Mouse (Mus musculus): ENCODE measurements around the gene Ankrd55. TPM values are rescaled to one million over a fixed set of nuclear protein-coding genes. Genes with fewer than 3 reads are reported as not detected.

The Ankrd55 gene
- polyA plus RNA-seq, 1 experiment from 2014 or later, result 0.36 TPM

- Histone ChIP-seq H3K36me3 (no peaks in the 10 kb centered on the region), H3K4me2 (no peak overlapping the region), H3K4me1 (replicated peaks) (peaks cover 18% of the 10 kb centered on the region), H3K9me3 (replicated peaks) (no peaks in the 10 kb centered on the region; the same call in 1 of the 2 replicates), H3K9ac (no peak overlapping the region), H3K27me3 (replicated peaks) (no peaks in the 10 kb centered on the region), H3K4me3 (no peak overlapping the region), H3K27ac (ENCODE audit: poor library complexity, severe bottlenecking) (no peak overlapping the region)
- 65% methylated on average over 20 of the region's 20 CpGs for WGBS
- ATAC-seq (ENCODE audit: insufficient number of reproducible peaks, low FRiP score), result no peak; the same call in 1 of the 2 replicates
Measured at GRCm38 (mm10) chr13:112355794-112356486, 67.7 kb downstream of the Ankrd55 start.

- Histone ChIP-seq H3K27me3 (replicated peaks) (no peaks in the 10 kb centered on the region), H3K4me1 (replicated peaks) (peaks cover 6% of the 10 kb centered on the region), H3K9me3 (replicated peaks) (no peaks in the 10 kb centered on the region), H3K36me3 (no peaks in the 10 kb centered on the region), H3K4me3 (no peak overlapping the region), H3K27ac (ENCODE audit: poor library complexity, severe bottlenecking) (no peak overlapping the region), H3K9ac (no peak overlapping the region), H3K4me2 (no peak overlapping the region)
- ATAC-seq (ENCODE audit: insufficient number of reproducible peaks, low FRiP score), result no peak
- 84% methylated on average over 4 of the region's 4 CpGs for WGBS
Measured at GRCm38 (mm10) chr13:112361575-112361974, 73.3 kb downstream of the Ankrd55 start.

- Histone ChIP-seq H3K36me3 (no peaks in the 10 kb centered on the region), H3K4me2 (no peak overlapping the region), H3K27me3 (replicated peaks) (no peaks in the 10 kb centered on the region), H3K9ac (no peak overlapping the region), H3K4me3 (no peak overlapping the region), H3K4me1 (replicated peaks) (peaks cover 6% of the 10 kb centered on the region), H3K9me3 (replicated peaks) (no peaks in the 10 kb centered on the region), H3K27ac (ENCODE audit: poor library complexity, severe bottlenecking) (no peak overlapping the region)
- WGBS, result 76% methylated on average over 10 of the region's 10 CpGs
- no peak for ATAC-seq (ENCODE audit: insufficient number of reproducible peaks, low FRiP score)
Measured at GRCm38 (mm10) chr13:112363218-112363617, 75.0 kb downstream of the Ankrd55 start.

GRCm38 (mm10) chr13:112363746-112364145 is 75.5 kb downstream of the Ankrd55 start:
- Histone ChIP-seq H3K4me1 (replicated peaks) (peaks cover 6% of the 10 kb centered on the region), H3K27me3 (replicated peaks) (no peaks in the 10 kb centered on the region), H3K9ac (no peak overlapping the region), H3K9me3 (replicated peaks) (no peaks in the 10 kb centered on the region), H3K4me2 (no peak overlapping the region), H3K27ac (ENCODE audit: poor library complexity, severe bottlenecking) (no peak overlapping the region), H3K36me3 (no peaks in the 10 kb centered on the region), H3K4me3 (no peak overlapping the region)
- no peak for ATAC-seq (ENCODE audit: insufficient number of reproducible peaks, low FRiP score)
- 75% methylated on average over 3 of the region's 3 CpGs for WGBS

- H3K4me1 ChIP-seq (replicated peaks), result peaks cover 6% of the 10 kb centered on the region
- H3K4me2 ChIP-seq, result no peak overlapping the region
- ATAC-seq (ENCODE audit: insufficient number of reproducible peaks, low FRiP score), result no peak
- H3K4me3 ChIP-seq, result no peak overlapping the region
- H3K9me3 ChIP-seq (replicated peaks), result no peaks in the 10 kb centered on the region
- no peak overlapping the region for H3K27ac ChIP-seq (ENCODE audit: poor library complexity, severe bottlenecking)
- no peaks in the 10 kb centered on the region for H3K27me3 ChIP-seq (replicated peaks)
- no peaks in the 10 kb centered on the region for H3K36me3 ChIP-seq
- 88% methylated on average over 5 of the region's 5 CpGs for WGBS
- no peak overlapping the region for H3K9ac ChIP-seq
Measured at GRCm38 (mm10) chr13:112364698-112365097, 76.4 kb downstream of the Ankrd55 start.

- Histone ChIP-seq H3K9me3 (replicated peaks) (no peaks in the 10 kb centered on the region), H3K27ac (ENCODE audit: poor library complexity, severe bottlenecking) (no peak overlapping the region), H3K4me3 (no peak overlapping the region), H3K9ac (no peak overlapping the region), H3K36me3 (no peaks in the 10 kb centered on the region), H3K27me3 (replicated peaks) (no peaks in the 10 kb centered on the region), H3K4me2 (no peak overlapping the region), H3K4me1 (replicated peaks) (peaks cover 6% of the 10 kb centered on the region)
- no peak for ATAC-seq (ENCODE audit: insufficient number of reproducible peaks, low FRiP score)
- 70% methylated on average over 5 of the region's 5 CpGs for WGBS
Measured at GRCm38 (mm10) chr13:112365303-112365702, 77.1 kb downstream of the Ankrd55 start.

GRCm38 (mm10) chr13:112365762-112366161 is 77.5 kb downstream of the Ankrd55 start:
- ATAC-seq (ENCODE audit: insufficient number of reproducible peaks, low FRiP score), result no peak
- WGBS, result 71% methylated on average over 4 of the region's 4 CpGs
- Histone ChIP-seq H3K4me1 (replicated peaks) (peaks cover 6% of the 10 kb centered on the region), H3K27ac (ENCODE audit: poor library complexity, severe bottlenecking) (no peak overlapping the region), H3K4me3 (no peak overlapping the region), H3K9me3 (replicated peaks) (no peaks in the 10 kb centered on the region), H3K4me2 (no peak overlapping the region), H3K36me3 (no peaks in the 10 kb centered on the region), H3K9ac (no peak overlapping the region), H3K27me3 (replicated peaks) (no peaks in the 10 kb centered on the region)

- Histone ChIP-seq H3K4me1 (replicated peaks) (peaks cover 6% of the 10 kb centered on the region), H3K9ac (no peak overlapping the region), H3K4me2 (no peak overlapping the region), H3K36me3 (no peaks in the 10 kb centered on the region), H3K9me3 (replicated peaks) (no peaks in the 10 kb centered on the region), H3K27me3 (replicated peaks) (no peaks in the 10 kb centered on the region), H3K4me3 (no peak overlapping the region), H3K27ac (ENCODE audit: poor library complexity, severe bottlenecking) (no peak overlapping the region)
- WGBS, result 88% methylated on average over 4 of the region's 4 CpGs
- ATAC-seq (ENCODE audit: insufficient number of reproducible peaks, low FRiP score), result no peak
Measured at GRCm38 (mm10) chr13:112366321-112367029, 78.2 kb downstream of the Ankrd55 start.

GRCm38 (mm10) chr13:112371729-112372128 is 83.5 kb downstream of the Ankrd55 start:
- H3K36me3 ChIP-seq, result no peaks in the 10 kb centered on the region
- 79% methylated on average over 4 of the region's 4 CpGs for WGBS
- peaks cover 5% of the 10 kb centered on the region; the same call in 1 of the 2 replicates for H3K4me1 ChIP-seq (replicated peaks)
- H3K4me3 ChIP-seq, result no peak overlapping the region
- no peak overlapping the region for H3K9ac ChIP-seq
- no peak for ATAC-seq (ENCODE audit: insufficient number of reproducible peaks, low FRiP score)
- H3K27ac ChIP-seq (ENCODE audit: poor library complexity, severe bottlenecking), result no peak overlapping the region
- H3K9me3 ChIP-seq (replicated peaks), result no peaks in the 10 kb centered on the region
- H3K27me3 ChIP-seq (replicated peaks), result no peaks in the 10 kb centered on the region
- H3K4me2 ChIP-seq, result no peak overlapping the region

- no peaks in the 10 kb centered on the region for H3K9me3 ChIP-seq (replicated peaks)
- no peak for ATAC-seq (ENCODE audit: insufficient number of reproducible peaks, low FRiP score)
- H3K36me3 ChIP-seq, result no peaks in the 10 kb centered on the region
- peaks cover 5% of the 10 kb centered on the region; the same call in 1 of the 2 replicates for H3K4me1 ChIP-seq (replicated peaks)
- H3K9ac ChIP-seq, result no peak overlapping the region
- 47% methylated on average over 8 of the region's 8 CpGs for WGBS
- H3K27me3 ChIP-seq (replicated peaks), result no peaks in the 10 kb centered on the region
- H3K27ac ChIP-seq (ENCODE audit: poor library complexity, severe bottlenecking), result no peak overlapping the region
- H3K4me2 ChIP-seq, result no peak overlapping the region
- no peak overlapping the region for H3K4me3 ChIP-seq
Measured at GRCm38 (mm10) chr13:112375766-112376165, 87.5 kb downstream of the Ankrd55 start.

- H3K36me3 ChIP-seq, result no peaks in the 10 kb centered on the region
- no peaks in the 10 kb centered on the region for H3K27me3 ChIP-seq (replicated peaks)
- no peak overlapping the region for H3K4me3 ChIP-seq
- no peak overlapping the region for H3K4me2 ChIP-seq
- no peaks in the 10 kb centered on the region for H3K9me3 ChIP-seq (replicated peaks)
- no peak for ATAC-seq (ENCODE audit: insufficient number of reproducible peaks, low FRiP score)
- whole genome bisulfite sequencing, result 76% methylated on average over 9 of the region's 9 CpGs
- H3K4me1 ChIP-seq (replicated peaks), result peaks cover 17% of the 10 kb centered on the region
- no peak overlapping the region for H3K27ac ChIP-seq (ENCODE audit: poor library complexity, severe bottlenecking)
- no peak overlapping the region for H3K9ac ChIP-seq
Measured at GRCm38 (mm10) chr13:112378782-112379305, 90.6 kb downstream of the Ankrd55 start.

Data from heart, embryonic 12.5 days (tissue).